ENCODE assay signal across 8 mouse cellular contexts in the genomic region with DNA sequence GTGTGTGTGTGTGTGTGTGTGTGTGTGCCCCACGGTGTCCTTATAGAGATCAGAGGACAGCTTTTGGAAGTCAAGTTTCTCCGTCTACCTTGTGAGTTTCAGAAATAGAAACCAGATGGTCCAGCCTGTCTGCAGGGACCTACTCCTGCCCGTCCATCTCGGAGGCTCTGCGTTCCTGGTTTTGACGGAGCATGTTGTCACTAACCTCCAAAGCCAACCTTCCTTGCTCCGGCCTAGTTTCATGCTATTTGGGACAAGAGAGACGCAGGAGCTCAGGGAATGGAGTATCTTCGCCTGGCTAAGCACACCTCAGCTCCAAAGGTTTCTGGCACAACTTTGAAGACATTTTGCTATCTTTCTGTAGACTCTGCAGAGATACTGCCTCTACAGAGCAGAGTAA. TPM values are rescaled to one million over a fixed set of nuclear protein-coding genes. Genes with fewer than 3 reads are reported as not detected.
DNase-seq lines count a peak whose midpoint lies in the region; ATAC-seq and TF ChIP-seq lines count a peak whose summit lies in the region.

No protein-coding gene starts in this region.

- H3K9me3 ChIP-seq in embryonic facial prominence, embryonic 10.5 days: peaks cover 7% of the 10 kb centered on the region
- H3K9me3 ChIP-seq in heart, embryonic 16.5 days (replicated peaks; ENCODE audit: control insufficient read depth, low read length): peaks cover 5% of the 10 kb centered on the region; the same call in 1 of the 2 replicates
- H3K9me3 ChIP-seq in liver, embryonic 16.5 days (replicated peaks; ENCODE audit: control insufficient read depth, low read length): no peaks in the 10 kb centered on the region

- ATAC-seq in heart, embryonic 16.5 days (replicated peaks; ENCODE audit: extremely low read depth, insufficient read depth, low FRiP score): no peak; the same call in 1 of the 2 replicates
- no peak for ATAC-seq in liver, embryonic 16.5 days (ENCODE audit: low read depth)
- ATAC-seq in megakaryocyte progenitor cell, adult 5-6 weeks (replicated peaks; ENCODE audit: poor library complexity): no peak
- ATAC-seq in monocyte, adult 5-6 weeks (replicated peaks; ENCODE audit: insufficient number of reproducible peaks, low FRiP score, low TSS enrichment, poor library complexity, severe bottlenecking): no peak

- H3K27ac ChIP-seq in thymus, adult 2 months (ENCODE audit: control insufficient read depth, insufficient read depth, low read length): peak overlapping the region; percentile 100
- H3K27ac ChIP-seq in embryonic facial prominence, embryonic 10.5 days (replicated peaks): peak overlapping the region; percentile 90
- peak overlapping the region; percentile 99 for H3K27ac ChIP-seq in heart, embryonic 16.5 days (ENCODE audit: low read length)
- H3K27ac ChIP-seq in liver, embryonic 16.5 days (ENCODE audit: low read length): peak overlapping the region; percentile 71

- peak overlapping the region; percentile 75 for H3K4me2 ChIP-seq in heart, embryonic 16.5 days (ENCODE audit: low read depth, low read length)
- H3K4me2 ChIP-seq in liver, embryonic 16.5 days (ENCODE audit: low read depth, low read length): peak overlapping the region; percentile 68

- no peak for TF ChIP-seq POLR2A in thymus, adult 2 months (IDR thresholded peaks at IDR 0.05; ENCODE audit: control insufficient read depth, extremely low read depth, insufficient read depth, low read length, poor library complexity)

- H3K27me3 ChIP-seq in thymus, adult 2 months (ENCODE audit: control insufficient read depth, insufficient read depth, low read length): no peaks in the 10 kb centered on the region
- no peaks in the 10 kb centered on the region; the same call in 1 of the 2 replicates for H3K27me3 ChIP-seq in embryonic facial prominence, embryonic 10.5 days (replicated peaks; ENCODE audit: low read depth, poor library complexity, severe bottlenecking)
- no peaks in the 10 kb centered on the region for H3K27me3 ChIP-seq in heart, embryonic 16.5 days (ENCODE audit: control insufficient read depth, insufficient read depth, low read length)
- no peaks in the 10 kb centered on the region for H3K27me3 ChIP-seq in liver, embryonic 16.5 days (ENCODE audit: control insufficient read depth, insufficient read depth, low read depth, low read length)

- H3K4me3 ChIP-seq in thymus, adult 2 months (ENCODE audit: control insufficient read depth, insufficient read depth, low read length): peak overlapping the region; percentile 5
- H3K4me3 ChIP-seq in embryonic facial prominence, embryonic 10.5 days: peak overlapping the region; percentile 49
- H3K4me3 ChIP-seq in heart, embryonic 16.5 days (ENCODE audit: low read length): peak overlapping the region; percentile 45
- peak overlapping the region; percentile 19; the same call in 1 of the 2 replicates for H3K4me3 ChIP-seq in liver, embryonic 16.5 days (ENCODE audit: low read depth, low read length)

- H3K9ac ChIP-seq in heart, embryonic 16.5 days (ENCODE audit: low read length): peak overlapping the region; percentile 75
- peak overlapping the region; percentile 34 for H3K9ac ChIP-seq in liver, embryonic 16.5 days (ENCODE audit: low read depth, low read length)

- DNase-seq in thymus, adult 2 months: peak; percentile 26
- no peak for DNase-seq in thymus, adult 18-20 months
- peak; percentile 68 for DNase-seq in embryonic facial prominence, embryonic 10.5 days (ENCODE audit: low spot score)
- no peak for DNase-seq in urinary bladder, postnatal 14 days (ENCODE audit: low spot score)

- WGBS in thymus, adult 2 months: 38% methylated on average over 9 of the region's 9 CpGs
- WGBS in embryonic facial prominence, embryonic 10.5 days: 26% methylated on average over 9 of the region's 9 CpGs
- WGBS in heart, embryonic 16.5 days: 11% methylated on average over 9 of the region's 9 CpGs
- 29% methylated on average over 9 of the region's 9 CpGs for WGBS in liver, embryonic 16.5 days (ENCODE audit: insufficient replicate concordance)

- H3K36me3 ChIP-seq in thymus, adult 2 months (ENCODE audit: control insufficient read depth, insufficient read depth, low read length): no peaks in the 10 kb centered on the region
- 0 out of 2 replicates have a peak, but pooled peaks cover 5% of the 10 kb centered on the region for H3K36me3 ChIP-seq in embryonic facial prominence, embryonic 10.5 days (replicated peaks)
- no peaks in the 10 kb centered on the region for H3K36me3 ChIP-seq in heart, embryonic 16.5 days (ENCODE audit: control insufficient read depth, insufficient read depth)
- H3K36me3 ChIP-seq in liver, embryonic 16.5 days (ENCODE audit: control insufficient read depth, insufficient read depth): no peaks in the 10 kb centered on the region

- no peak for TF ChIP-seq CTCF in thymus, adult 2 months (IDR thresholded peaks at IDR 0.05; ENCODE audit: borderline replicate concordance, control insufficient read depth, extremely low read depth, insufficient read depth, low read length, poor library complexity)

- peaks cover 38% of the 10 kb centered on the region for H3K4me1 ChIP-seq in thymus, adult 2 months (replicated peaks; ENCODE audit: control insufficient read depth, insufficient read depth, low read length)
- H3K4me1 ChIP-seq in embryonic facial prominence, embryonic 10.5 days: peaks cover 48% of the 10 kb centered on the region
- H3K4me1 ChIP-seq in heart, embryonic 16.5 days (ENCODE audit: control insufficient read depth, insufficient read depth, low read length): peaks cover 29% of the 10 kb centered on the region
- H3K4me1 ChIP-seq in liver, embryonic 16.5 days (ENCODE audit: control insufficient read depth, low read depth, low read length): peaks cover 46% of the 10 kb centered on the region

RNA-seq across cellular contexts. Expression of gene Chd2, which starts 54.2 kb away (rescaled TPM):
- 84.9 and 88.1 TPM in 2 replicates for polyA plus RNA-seq in thymus, adult 2 months (2012; rRNA removed)
- polyA plus RNA-seq in embryonic facial prominence, embryonic 10.5 days (2016; fragmentation: Nextera tagmentation; extraction: Ambion mirVana): 49.2 and 54.8 TPM in 2 replicates
- polyA plus RNA-seq in heart, embryonic 16.5 days (2015; fragmentation: Nextera tagmentation; extraction: Ambion mirVana): 33.1 and 36.5 TPM in 2 replicates
- 24.7 and 26.1 TPM in 2 replicates for polyA plus RNA-seq in liver, embryonic 16.5 days (2015; fragmentation: Nextera tagmentation; extraction: Ambion mirVana)
- total RNA-seq in megakaryocyte progenitor cell, adult 5-6 weeks (2015): 46.8 and 54.3 TPM in 2 replicates
- 82.2 and 117 TPM in 2 replicates for total RNA-seq in megakaryocyte progenitor cell, adult 5-6 weeks (2017)
- 241 to 361 TPM (median 252 TPM) in 3 replicates for total RNA-seq in monocyte, adult 5-6 weeks (2017)

Comparison
In these comparisons a context has a peak if more than half of its experiments do, and no peak if none do; other contexts are left out.
1. DNase-seq: peak in thymus, adult 2 months (single experiment) and embryonic facial prominence, embryonic 10.5 days (single experiment); none in thymus, adult 18-20 months (0 of 2) and urinary bladder, postnatal 14 days (single experiment).
2. Peak in every context shown above with its lines, with median percentiles within 50 percentile points of each other: H3K27ac ChIP-seq and H3K4me3 ChIP-seq.